Mouse (Mus musculus) natural killer cell, adult 2 months (primary cell): ENCODE measurements around the gene Wrnip1.
"Not testable (repeated sequence)": the region's sequence is repeated elsewhere in the genome, so short reads cannot be mapped to it uniquely, and the experiment has no call there.

Experiments used
- DNase-seq, 2 experiments: peaks; one replicate each; pipeline ENCODE4 v3.0.0; 2022; ENCODE audit warnings: low spot score in 2 of 2

Wrnip1 gene

DNA sequence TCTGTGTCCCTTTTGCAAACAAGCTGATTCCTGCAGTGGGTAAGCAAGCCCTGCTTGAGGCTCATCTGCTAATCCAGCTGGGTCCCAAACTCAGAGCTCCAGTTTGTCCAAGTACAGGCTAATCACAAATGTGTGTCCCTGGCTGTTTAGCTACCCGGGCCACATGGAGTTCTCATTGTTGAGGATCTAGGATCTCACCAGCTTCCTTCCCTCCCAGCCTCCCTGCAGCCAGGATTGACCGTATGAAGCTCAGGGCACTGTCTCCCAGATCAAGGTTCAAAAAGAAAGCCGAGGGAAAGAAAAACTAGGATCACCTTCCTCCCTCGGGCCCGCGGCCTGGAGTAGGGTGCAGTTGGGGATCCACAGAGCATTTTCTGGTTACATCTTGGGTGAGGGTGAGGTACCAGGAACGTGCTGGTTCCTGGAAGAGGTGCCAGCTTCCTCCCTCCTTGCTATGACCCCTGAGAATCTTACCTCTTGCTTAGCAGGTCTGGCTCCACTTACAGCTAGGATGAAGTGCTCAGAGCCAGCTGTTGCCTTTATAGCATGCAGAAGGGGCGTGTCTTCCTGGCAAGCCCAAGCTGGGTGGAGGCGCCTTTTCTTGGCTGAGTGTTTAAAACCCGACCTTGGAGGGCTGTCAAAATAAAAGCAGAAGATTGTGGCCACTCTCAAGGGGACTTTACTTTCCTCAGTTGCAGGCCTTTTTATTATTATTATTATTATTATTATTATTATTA lies 49.0 kb downstream of the Wrnip1 start, which contains the start of gene Serpinb1a:
Gene Serpinb1a, minus strand, starts transcription at position 518 of the 737 bp plus-strand sequence.
- DNase-seq = peak in 1 of 2 experiments; percentile 58

DNA sequence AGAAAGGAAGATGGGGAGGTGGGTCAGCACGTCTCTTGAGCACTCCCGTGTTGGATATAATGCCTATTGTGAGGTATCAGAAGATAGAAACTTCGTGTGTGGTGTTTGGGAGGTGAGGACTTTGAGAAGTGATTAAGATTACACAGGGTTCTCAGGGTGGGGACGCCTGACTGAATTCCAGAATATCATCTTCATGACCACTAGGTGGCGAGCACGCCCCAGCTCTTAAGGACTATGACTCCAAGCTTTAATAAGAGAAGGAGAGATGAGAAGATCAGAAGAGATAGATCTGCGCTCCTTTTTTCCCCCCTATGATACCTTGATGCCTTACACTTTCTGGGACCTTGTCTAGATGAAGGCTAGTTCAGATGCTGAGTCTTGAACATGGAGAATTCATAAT lies 50.1 kb downstream of the Wrnip1 start:
- peak in 1 of 2 experiments; percentile 43 for DNase-seq

GRCm38 (mm10) chr13:32852539-32852938 lies 50.7 kb downstream of the Wrnip1 start:
- DNase-seq = no peak

- no peak for DNase-seq
Measured at GRCm38 (mm10) chr13:32853073-32853472, 51.2 kb downstream of the Wrnip1 start.

DNA sequence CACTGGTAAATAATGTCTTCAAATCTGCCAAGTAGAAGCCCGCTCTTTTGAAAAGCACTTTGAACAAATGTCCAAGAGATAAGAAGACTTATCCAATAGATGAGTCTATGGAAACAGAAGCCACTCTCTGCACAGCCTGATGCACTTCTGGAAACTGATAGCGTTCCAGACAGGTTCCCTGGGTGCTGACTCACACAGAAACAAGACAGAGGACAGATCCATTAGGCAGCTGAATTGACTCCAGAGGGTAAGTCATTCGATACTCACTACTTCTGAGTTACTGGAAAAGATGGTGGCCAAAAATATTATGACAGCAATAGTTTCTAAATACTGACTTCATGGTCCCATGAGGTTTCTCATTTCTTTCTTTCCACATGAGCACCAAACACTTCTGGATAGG lies 59.0 kb downstream of the Wrnip1 start:
- no peak for DNase-seq

- DNase-seq = no peak
Measured at GRCm38 (mm10) chr13:32863456-32863855, 61.6 kb downstream of the Wrnip1 start.

DNA sequence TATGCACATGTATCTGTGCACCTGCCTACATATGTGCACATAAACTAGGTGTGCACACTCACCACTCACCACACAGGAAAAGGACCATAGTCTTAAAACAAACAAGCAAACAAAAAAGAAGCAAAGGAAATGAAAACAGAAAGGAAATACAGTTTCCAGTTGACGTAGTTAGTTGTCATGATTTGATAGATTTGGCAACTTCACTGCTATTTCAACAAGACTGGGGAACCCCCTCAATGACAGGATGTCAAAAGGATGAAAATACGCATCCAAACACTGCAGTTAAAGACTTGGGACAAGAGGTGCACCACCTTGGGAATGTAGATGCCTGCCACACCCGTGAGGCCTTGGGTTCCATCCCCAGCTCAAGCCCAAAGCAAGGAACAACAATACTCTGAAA lies 62.7 kb downstream of the Wrnip1 start:
- DNase-seq = not testable (repeated sequence)

GRCm38 (mm10) chr13:32865591-32865990 lies 63.8 kb downstream of the Wrnip1 start:
- DNase-seq = no peak

- peak; percentile 42 to 74 for DNase-seq
Measured at GRCm38 (mm10) chr13:32866484-32866883, 64.6 kb downstream of the Wrnip1 start.

GRCm38 (mm10) chr13:32867030-32867429 lies 65.2 kb downstream of the Wrnip1 start:
- DNase-seq = no peak

GRCm38 (mm10) chr13:32868233-32868632 lies 66.4 kb downstream of the Wrnip1 start:
- not testable (repeated sequence) for DNase-seq

DNA sequence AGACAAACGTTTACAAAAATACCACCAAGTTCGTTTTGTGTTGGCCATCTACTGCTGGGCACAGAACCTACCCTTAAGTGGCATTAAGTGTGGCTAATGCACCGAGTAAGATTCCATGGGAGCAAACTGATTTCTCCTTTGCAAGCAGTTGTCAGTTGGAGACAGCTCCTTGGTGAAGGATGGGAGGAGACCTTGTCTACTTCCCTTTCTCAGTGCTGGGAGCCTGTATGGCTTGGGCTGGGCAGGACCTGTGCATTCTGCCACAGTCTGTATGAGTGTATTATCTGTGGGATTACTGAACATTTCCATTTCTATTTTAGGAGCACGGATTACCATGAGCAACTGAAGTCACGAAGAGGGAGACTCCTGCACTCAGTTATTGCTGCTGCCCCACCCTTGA lies 67.0 kb downstream of the Wrnip1 start:
- no peak for DNase-seq
